Mouse (Mus musculus) stomach, postnatal 0 days (tissue): ENCODE results near the gene Adora3.

Experiments used
- CTCF ChIP-seq: IDR thresholded peaks from 2 replicates; pipeline ENCODE4 v1.5.1; 2016; ENCODE audit warnings: antibody characterized with exemption, low read depth, mild to moderate bottlenecking, moderate library complexity
- EP300 ChIP-seq: optimal IDR thresholded peaks from 2 replicates; pipeline ENCODE3; 2016; ENCODE audit warnings: antibody characterized with exemption

- peak; percentile 95 for TF ChIP-seq CTCF
- no peak for TF ChIP-seq EP300
Measured at GRCm38 (mm10) chr3:105894601-105895592, 24.2 kb downstream of the Adora3 start.
